Mouse (Mus musculus) layer of hippocampus, adult 8-10 months (tissue): ENCODE measurements around the gene Gys1. TPM values are rescaled to one million over a fixed set of nuclear protein-coding genes. Genes with fewer than 3 reads are reported as not detected.

Experiments used
- DNase-seq, 2 experiments: peaks; one replicate each; pipeline ENCODE4 v3.0.0; 2022; ENCODE audit warnings: low spot score in 2 of 2
- total RNA-seq, 4 experiments: library from RNA; stranded (reverse); gene quantifications; 2 replicates each; pipeline ENCODE4 v1.2.4; 2022

The Gys1 gene
- total RNA-seq, 4 experiments from 2014 or later, result 16.0 to 23.3 (median 20.2) TPM

DNA sequence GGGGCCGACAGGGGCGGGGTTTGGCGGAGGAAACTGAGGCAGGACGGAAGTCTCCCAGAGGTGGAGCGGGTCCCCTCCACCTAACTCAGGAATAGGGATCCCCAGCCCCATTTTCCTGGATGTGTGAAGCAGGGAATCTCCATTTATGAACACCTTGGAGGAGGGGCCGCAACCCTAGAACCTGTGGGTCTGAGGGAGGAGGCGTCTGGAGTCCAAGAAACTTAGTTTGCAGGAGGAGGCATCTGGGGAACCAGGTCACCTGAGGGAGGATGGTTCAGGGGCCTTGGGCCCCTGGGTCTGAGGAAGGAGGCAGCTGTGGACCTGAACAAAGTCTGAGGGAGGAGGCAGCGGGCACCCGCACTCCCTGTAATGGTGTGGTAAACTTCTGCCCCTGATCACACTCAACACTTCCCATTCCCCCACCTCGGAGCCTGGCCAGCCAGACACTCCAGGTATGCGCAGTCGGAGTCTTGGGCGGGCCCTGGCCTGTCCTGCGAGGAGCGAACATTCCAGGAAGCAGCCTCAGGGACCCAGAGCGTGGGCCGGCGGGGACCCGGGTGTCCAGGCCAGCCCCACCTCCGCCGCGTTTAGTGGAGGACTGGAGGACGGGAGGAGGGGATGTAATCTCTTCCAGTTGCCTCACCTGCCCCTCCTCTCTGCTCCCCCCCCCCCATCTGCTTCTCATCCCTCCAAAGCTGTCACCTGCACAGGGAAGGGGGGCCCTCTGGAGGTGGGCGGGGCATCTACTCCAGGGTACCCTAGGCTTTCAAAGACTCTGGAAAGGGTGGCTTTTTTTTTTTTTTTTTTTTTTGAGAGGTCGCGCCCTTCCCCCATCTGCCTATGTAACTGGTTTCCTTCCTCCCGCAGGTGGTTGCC, 20.5 kb upstream of the Gys1 start:
- no peak for DNase-seq

- DNase-seq, result no peak
Observed at GRCm38 (mm10) chr7:45414740-45415224, 19.9 kb upstream of the Gys1 start.

- DNase-seq, result no peak
Observed at GRCm38 (mm10) chr7:45415636-45416035, 19.0 kb upstream of the Gys1 start.

DNA sequence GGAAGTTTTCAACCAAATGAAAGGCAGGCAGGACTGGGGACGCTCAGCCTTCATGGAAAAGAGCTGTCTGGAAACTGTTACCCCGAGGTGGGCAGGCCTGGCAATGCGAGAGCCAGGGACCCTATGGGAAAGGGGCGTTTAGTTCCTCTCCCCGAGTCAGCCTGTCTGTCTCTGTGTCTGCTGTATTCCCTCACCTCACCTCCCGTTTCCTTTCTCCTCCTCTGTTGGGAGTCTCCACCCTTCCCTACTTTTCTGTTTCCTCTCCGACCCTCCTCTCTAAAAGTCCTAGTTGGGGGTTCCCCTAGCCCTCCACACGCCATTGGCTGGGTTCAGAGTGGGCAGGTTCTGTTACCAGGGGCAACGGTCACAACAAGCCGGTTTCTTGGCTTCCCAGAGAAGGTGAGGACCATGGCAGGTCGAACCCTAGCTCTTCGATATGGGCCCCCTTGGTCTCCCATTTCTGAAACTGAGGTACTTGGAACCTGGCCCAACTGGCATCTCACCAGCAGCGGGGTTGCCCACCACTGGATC, 16.6 kb upstream of the Gys1 start:
- no peak for DNase-seq

GRCm38 (mm10) chr7:45419859-45420614, 14.6 kb upstream of the Gys1 start:
- DNase-seq, result no peak

DNA sequence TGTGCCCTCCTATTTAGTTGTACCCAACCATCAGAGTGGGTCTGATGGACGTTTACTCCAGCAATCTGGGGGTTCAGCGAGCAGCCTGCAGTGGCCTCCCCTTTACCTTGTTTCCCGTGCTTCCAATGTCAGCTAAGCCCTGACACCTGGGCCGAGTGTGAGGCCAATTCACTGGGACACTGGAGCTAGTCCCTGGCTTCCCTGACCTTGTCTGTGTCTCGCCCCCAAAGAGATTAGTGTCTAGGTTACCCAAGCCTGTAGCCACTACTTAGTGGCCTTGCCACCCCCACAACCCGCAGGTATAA, 14.1 kb upstream of the Gys1 start, which contains the start of gene Lhb:
Gene Lhb, plus strand, starts transcription at position 206 of the 305 bp plus-strand sequence.
- no peak for DNase-seq

- no peak for DNase-seq
Observed at GRCm38 (mm10) chr7:45421194-45421593, 13.4 kb upstream of the Gys1 start.

DNA sequence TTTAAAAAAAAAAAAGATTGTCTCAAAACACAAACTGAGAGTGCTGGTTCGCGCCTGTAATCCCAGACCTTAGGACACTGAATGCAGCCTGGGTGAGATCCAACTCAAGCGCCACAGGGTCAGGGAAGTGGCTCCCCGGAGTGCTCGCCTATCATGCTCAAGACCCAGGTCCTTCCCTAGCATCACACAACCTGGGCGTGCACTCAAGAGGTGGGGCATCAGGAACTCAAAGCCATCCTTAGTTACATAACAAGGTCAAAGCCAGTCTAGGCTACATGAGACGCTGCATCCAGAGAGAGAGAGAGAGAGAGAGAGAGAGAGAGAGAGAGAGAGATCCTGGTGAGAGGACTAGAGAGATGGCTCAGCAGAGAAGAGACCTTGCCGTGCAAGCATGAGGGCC, 8.1 kb upstream of the Gys1 start:
- DNase-seq, result no peak

DNA sequence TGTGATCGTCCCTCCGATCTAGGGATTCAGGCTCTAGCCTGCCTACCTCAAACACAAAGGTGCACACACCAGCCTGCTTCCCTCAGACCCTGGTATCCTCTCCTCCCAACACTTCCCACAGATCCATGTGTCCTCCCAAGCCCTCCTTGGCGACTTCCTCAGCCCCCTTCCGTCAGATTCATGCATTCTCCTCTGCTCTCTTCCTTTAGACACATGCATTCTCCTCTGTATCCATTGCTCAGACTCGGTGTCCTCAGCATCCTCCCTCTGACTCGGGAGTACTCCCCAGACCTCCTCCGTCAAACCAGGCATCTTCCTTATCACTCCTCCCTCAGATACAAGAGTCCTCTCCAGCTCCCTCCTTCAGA, 825 bp upstream of the Gys1 start:
- DNase-seq, result no peak

DNA sequence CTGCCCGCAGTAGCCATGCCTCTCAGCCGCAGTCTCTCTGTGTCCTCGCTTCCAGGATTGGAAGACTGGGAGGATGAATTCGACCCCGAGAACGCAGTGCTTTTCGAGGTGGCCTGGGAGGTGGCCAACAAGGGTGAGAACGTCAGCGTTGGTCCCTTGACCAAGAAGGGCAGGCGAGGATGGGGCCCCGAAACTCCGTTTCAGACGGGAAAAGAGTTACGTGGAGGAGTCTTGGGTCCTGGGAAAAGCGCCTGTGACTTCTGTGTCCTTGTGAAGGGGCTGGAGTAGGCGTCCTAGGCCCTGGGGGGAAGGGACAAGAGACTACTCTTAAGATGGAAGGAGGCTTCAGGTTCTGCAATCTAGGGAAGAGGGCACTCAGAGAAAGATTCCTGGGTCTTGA, 394 bp downstream of the Gys1 start:
- DNase-seq, result no peak

- DNase-seq, result no peak
Observed at GRCm38 (mm10) chr7:45436444-45436843, 1.8 kb downstream of the Gys1 start.

DNA sequence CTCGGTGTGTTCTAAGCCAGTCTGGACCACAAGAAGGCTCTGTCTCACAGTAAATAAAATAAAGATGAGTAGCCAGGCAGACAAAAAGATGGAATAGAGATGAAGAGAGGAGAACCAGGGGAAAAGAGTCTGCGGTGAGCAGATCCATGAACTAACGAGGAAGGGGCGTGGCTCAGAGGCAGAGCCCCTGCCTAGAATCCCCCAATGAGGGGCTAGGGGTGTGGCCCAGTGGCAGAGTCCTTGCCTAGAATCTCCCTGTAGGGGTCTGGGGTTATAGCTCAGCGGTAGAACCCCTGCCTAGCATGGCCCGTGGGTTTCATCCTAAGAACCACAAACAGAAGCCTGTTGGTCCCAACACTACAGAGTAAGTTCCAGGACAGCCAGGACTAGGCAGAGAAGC, 2.4 kb downstream of the Gys1 start:
- no peak for DNase-seq

GRCm38 (mm10) chr7:45437521-45438276, 3.1 kb downstream of the Gys1 start, which contains the start of gene Ruvbl2:
TSS of gene Ruvbl2 (minus strand) at chr7:45438096.
- DNase-seq, result no peak

- DNase-seq, result no peak
Observed at GRCm38 (mm10) chr7:45443526-45444420, 9.1 kb downstream of the Gys1 start.

DNA sequence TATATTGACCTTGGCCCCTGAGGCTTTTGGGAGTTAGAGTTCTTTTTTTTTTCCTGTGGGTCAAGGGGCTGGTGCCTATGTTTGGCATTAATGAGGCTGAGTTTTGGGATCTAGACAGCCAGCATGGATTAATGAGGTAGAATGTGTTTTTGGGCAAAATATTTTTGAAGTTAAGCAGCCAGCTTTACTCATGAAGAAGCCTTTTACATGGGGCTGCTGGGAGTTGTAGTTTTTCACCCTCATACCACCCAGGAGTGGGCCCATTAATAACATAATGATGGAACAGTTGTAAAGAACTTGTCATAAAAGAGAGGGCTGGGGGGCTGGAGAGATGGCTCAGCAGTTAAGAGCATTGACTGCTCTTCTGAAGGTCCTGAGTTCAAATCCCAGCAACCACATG, 11.9 kb downstream of the Gys1 start:
- no peak for DNase-seq

DNA sequence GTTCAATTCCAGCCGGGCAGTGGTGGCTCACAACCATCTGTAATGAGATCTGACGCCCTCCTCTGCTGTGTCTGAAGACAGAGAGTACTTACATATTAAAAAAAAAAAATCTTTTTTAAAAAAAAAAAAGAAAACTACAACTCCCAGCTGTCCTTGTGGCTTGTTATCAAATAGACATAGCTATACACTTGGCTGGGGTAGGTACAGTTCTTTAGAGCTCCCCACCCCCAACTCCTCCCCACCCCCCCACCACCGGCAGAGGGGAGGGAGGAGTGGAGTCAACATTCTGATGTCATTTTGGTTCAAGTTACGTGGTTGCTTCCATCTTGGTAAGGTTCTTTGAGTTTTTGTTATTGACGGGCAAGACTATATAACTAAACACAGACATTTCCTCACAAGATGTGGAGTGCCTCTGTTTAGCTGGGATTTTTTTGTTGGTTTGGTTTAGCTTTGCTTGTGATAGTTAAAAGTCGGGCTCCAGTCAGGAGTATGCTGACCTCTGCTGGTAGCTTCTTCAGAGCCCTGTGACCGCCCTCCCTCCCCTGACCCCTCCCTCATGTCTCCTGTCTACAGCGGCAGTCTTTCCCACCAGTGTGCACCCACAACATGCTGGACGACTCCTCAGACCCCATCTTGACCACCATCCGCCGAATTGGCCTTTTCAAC, 12.8 kb downstream of the Gys1 start:
- DNase-seq, result no peak

DNA sequence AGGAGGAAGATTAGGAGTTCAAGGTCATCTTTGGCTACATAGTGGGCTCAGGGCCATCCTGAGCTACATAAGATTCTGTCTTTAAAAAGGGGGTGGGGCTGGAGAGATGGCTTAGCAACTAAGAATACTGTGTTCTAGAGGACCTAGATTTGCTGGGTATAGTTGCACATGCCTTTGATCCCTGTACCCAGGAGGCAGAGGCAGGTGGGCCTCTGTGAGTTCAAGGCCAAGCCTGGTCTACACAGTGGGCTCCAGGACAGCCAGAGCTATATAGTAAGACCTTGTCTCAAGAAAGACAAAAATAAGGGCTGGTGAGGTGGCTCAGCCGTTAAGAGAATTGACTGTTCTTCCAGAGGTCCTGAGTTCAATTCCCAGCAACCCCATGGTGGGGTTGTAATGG, 15.3 kb downstream of the Gys1 start:
- DNase-seq, result no peak

GRCm38 (mm10) chr7:45451344-45451982, 16.8 kb downstream of the Gys1 start:
- DNase-seq, result peak; percentile 78 to 89

GRCm38 (mm10) chr7:45454971-45455370, 20.3 kb downstream of the Gys1 start:
- no peak for DNase-seq
